Mouse (Mus musculus) cortical plate, adult 2 months (tissue): Measurements from ENCODE around the gene Rxra. TPM values are rescaled to one million over a fixed set of nuclear protein-coding genes. Genes with fewer than 3 reads are reported as not detected.
A peak's percentile ranks its signal among the peaks of the same experiment; 100 is the strongest.

Source experiments
- H3K27ac ChIP-seq: fragments of 200-500 bp; 2 replicates; pipeline ENCODE4 v1.5.1; 2012; ENCODE audit warnings: low read length, control low read depth, inconsistent platforms; ENCODE audit not compliant: insufficient read depth
- H3K4me1 ChIP-seq: fragments of 200-500 bp; 2 replicates; pipeline ENCODE4 v1.6.1; 2011; ENCODE audit warnings: low read length; ENCODE audit not compliant: control insufficient read depth, insufficient read depth
- H3K4me3 ChIP-seq: fragments of 200-500 bp; 2 replicates; pipeline ENCODE4 v1.5.1; 2011; ENCODE audit warnings: mild to moderate bottlenecking, low read length, control low read depth; ENCODE audit not compliant: insufficient read depth
- CTCF ChIP-seq: fragments of 200-500 bp; IDR thresholded peaks from 2 replicates; pipeline ENCODE4 v1.5.1; 2011; ENCODE audit warnings: mild to moderate bottlenecking, control low read depth, low read length; ENCODE audit not compliant: insufficient read depth; ENCODE audit errors: extremely low read depth
- POLR2A ChIP-seq: fragments of 200-500 bp; IDR thresholded peaks from 2 replicates; pipeline ENCODE4 v1.6.1; 2011; ENCODE audit warnings: mild to moderate bottlenecking, low read length, control low read depth; ENCODE audit not compliant: insufficient read depth; ENCODE audit errors: extremely low read depth
- polyA plus RNA-seq: library from polyadenylated mRNA; depleted of rRNA; stranded (reverse); fragments of >200 nt; gene quantifications from 2 replicates; pipeline ENCODE4 v1.2.3, GENCODE M21; 2012

Rxra gene
- polyA plus RNA-seq, 1 experiment: 18.4 TPM

DNA sequence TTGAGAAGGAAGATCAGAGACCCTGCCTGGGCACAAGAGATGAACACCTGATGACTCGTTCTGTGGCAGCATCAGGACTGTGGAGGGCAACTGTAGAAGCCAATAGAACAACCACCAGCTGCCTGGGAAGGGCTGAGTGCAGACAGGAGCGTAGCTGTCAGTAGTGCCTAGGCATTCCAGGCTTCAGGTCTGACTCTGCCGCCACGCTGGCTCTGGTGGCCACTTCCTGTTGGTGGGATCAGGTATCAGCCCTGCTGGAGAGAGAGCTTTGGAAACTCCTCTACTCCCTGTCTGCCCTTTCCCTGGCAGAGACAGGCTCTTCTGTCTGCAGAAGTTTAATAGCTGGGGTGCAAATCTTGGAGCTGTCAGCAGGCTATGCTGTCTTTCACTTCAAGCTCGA is 93.5 kb downstream of the Rxra start:
- Histone ChIP-seq H3K4me3 (no peak overlapping the region), H3K4me1 (no peaks in the 10 kb centered on the region), H3K27ac (no peak overlapping the region)
- TF ChIP-seq POLR2A: no peak
- TF ChIP-seq CTCF: no peak

DNA sequence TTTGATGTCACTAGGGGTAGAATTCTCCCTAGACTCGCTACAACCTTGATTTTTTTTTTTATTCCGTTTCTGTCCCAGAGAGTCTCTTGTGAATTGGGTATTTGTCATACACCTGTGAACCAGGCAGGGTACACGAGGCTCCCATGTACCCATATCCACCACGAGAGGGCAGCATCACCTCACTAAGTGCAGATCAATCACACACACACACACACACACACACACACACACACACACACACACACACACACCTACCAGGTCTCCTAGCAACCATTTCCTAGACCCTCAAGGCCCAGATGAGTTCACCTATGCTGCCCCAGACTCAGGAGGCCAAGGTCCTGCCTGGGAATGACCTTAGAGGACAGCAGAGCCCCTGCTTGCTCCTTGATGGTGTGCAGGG is 94.0 kb downstream of the Rxra start:
- no peak for TF ChIP-seq POLR2A
- peak; percentile 85 for TF ChIP-seq CTCF
- H3K27ac ChIP-seq: no peak overlapping the region
- H3K4me1 ChIP-seq: no peaks in the 10 kb centered on the region
- H3K4me3 ChIP-seq: no peak overlapping the region

DNA sequence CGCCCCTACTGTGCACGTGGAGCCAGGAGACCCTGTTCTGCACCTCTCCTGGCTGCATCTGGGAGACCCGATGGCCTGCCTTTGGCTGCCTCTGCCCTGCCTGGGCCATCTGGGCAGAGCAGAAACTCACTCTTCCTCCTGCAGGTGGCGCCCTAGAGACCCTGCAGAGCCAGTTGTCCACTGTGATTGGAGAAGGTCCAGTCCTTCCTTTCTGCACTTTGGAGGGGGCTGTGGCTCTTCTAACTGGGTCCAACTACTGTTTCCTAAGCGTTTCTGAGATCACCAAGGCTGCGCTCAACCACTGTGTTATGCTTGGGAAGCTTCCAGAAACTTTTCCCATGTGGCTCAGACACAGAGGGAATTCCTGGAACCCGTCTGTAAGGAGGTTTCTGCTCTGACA is 95.7 kb downstream of the Rxra start:
- Histone ChIP-seq H3K4me3 (no peak overlapping the region), H3K27ac (no peak overlapping the region), H3K4me1 (no peaks in the 10 kb centered on the region)
- TF ChIP-seq CTCF (peak; percentile 75), POLR2A (no peak)

DNA sequence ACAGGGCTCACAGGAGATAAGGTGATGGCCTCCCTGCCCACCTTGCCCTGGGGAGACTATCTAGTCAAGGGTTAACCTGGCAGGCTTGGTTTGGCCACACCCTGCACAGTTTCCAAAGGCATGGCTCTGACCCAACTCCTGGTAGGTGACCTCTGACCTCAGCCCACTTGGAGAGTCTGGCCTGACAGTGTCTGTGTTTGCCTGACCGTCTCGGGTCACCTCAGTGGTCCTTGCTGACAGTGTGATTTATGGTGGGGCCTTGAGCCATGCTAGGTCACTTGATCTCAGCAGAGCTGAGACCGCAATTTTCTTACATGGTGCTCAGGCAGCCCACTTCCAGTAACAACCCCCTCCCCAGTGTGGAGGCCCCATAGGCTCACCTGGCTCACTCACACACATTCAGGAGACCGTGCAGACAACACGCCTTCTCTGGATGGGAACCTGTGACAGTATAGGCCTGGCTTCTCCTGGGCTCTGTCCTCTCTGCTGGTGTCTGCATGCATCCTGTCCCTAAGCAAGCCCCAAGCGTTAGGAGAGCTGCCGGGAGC is 96.7 kb downstream of the Rxra start:
- H3K27ac ChIP-seq: no peak overlapping the region
- H3K4me3 ChIP-seq: no peak overlapping the region
- no peaks in the 10 kb centered on the region for H3K4me1 ChIP-seq
- TF ChIP-seq POLR2A (no peak), CTCF (no peak)

DNA sequence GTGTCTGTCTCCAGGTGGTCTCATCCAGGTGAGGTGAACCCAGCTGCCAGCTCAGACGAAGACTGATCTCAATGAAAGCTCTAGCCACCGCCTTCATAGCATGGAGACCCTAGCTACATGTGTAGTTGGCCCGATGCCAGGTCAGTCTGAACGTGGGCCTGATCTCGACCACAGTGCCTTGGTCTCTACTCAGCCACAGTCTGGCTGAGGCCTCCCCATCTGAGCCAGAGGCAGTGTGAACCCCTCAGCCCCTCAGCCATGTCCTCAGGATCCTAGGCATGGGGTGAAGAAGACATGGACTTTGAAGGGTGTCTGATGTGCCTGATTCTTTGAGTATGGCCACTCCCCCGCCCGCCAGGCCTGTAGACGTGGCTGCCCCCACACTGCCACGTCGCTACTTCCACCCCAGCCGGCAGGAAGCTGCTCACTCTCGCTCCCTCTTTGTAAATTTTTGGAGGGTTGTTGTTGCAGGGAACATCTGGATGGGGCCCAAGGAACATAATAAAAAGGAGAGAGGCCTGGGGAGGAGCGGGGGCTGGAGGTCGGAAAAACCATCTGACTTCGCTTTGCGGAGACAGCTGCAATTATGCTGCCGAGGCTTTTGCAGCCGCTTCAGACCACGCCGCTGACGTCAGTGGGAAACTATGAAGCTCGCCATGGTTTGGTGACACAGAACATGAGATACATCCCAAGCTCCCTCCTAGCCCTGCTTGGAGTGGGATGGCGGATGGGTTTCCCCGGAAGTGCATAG is 97.9 kb downstream of the Rxra start:
- Histone ChIP-seq H3K4me3 (no peak overlapping the region), H3K4me1 (no peaks in the 10 kb centered on the region), H3K27ac (no peak overlapping the region)
- TF ChIP-seq CTCF (no peak), POLR2A (no peak)

DNA sequence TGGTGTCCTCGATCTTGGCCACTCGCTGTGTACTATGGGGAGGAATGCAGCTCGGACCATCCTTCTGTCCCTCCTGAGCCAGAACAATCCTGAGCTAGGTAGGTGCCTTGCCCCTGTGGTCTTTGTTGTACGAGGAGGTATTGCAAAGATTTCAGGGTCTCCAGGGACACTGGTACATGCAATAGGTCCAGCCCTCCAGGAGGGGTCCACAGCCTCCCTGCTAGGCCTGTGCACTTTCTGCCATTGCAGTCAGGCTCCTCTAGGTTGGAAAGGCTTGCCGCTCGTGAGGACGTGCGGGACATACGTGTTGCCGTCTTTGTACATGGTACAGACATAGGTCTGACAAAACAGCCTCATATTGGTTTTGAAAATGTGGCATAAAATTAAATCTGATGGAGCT is 98.8 kb downstream of the Rxra start:
- Histone ChIP-seq H3K4me1 (no peaks in the 10 kb centered on the region), H3K27ac (no peak overlapping the region), H3K4me3 (no peak overlapping the region)
- TF ChIP-seq POLR2A: no peak
- no peak for TF ChIP-seq CTCF

DNA sequence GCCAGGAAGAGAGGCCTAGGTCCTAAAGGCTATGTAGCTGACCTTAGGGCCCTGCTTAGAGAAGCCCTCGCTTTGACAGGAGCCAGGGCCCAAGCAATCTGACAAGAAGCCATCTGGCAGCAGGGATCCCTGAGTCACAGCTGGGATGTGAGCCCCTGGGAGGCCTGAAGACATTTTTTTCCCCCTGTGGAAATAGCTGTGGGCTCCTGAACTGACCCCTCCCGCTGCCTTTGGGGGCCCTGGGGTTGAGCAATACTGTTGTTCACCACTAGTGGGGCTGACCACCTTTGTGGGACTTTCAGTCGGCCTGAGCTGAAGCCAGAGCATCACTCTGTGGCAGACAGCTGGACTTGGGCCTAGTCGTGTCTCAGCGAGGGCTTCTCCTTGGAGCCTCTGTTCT is 99.4 kb downstream of the Rxra start:
- TF ChIP-seq CTCF (no peak), POLR2A (no peak)
- H3K4me3 ChIP-seq: no peak overlapping the region
- no peaks in the 10 kb centered on the region for H3K4me1 ChIP-seq
- no peak overlapping the region for H3K27ac ChIP-seq

DNA sequence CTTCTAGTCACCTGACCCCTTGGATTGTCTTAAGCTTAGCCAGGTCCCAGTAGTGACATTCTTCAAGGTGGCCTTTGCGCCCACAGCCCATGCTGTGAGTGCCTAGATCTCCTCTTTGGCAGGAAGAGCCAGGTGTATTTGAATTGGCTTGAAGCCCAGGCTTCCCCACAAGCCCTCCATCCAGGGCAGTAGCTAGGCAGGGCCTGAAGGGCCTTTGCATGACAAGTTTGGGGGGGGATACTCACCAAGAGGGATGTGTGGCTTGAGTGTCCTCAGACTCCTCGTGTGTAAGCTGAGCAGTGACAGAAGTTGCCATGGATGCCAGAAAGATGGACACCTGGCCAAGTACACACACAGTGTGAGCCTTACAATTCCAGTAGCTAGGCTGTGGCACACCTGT is 101.5 kb downstream of the Rxra start:
- no peaks in the 10 kb centered on the region for H3K4me1 ChIP-seq
- TF ChIP-seq CTCF (no peak), POLR2A (no peak)
- no peak overlapping the region for H3K4me3 ChIP-seq
- no peak overlapping the region for H3K27ac ChIP-seq

DNA sequence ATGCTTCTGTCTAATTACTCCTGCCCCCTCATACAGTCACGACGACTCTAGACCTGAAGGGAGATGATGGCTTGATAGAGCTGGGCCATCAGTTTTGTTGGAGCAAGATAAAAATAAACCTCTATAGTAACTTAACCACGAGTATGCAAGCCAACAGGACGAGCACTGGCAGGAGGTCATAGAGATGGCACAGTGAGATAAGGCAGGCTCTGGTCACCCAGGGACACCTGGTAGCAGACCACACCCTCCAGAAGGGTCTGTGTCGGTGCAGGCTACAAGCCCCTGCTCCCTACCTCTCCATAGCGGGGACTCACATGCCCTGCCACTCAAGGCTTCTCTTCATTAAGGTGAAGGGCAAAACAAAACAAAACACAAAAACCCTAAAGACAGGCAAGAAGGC is 102.0 kb downstream of the Rxra start:
- Histone ChIP-seq H3K4me1 (no peaks in the 10 kb centered on the region), H3K27ac (no peak overlapping the region), H3K4me3 (no peak overlapping the region)
- TF ChIP-seq CTCF (no peak), POLR2A (no peak)

DNA sequence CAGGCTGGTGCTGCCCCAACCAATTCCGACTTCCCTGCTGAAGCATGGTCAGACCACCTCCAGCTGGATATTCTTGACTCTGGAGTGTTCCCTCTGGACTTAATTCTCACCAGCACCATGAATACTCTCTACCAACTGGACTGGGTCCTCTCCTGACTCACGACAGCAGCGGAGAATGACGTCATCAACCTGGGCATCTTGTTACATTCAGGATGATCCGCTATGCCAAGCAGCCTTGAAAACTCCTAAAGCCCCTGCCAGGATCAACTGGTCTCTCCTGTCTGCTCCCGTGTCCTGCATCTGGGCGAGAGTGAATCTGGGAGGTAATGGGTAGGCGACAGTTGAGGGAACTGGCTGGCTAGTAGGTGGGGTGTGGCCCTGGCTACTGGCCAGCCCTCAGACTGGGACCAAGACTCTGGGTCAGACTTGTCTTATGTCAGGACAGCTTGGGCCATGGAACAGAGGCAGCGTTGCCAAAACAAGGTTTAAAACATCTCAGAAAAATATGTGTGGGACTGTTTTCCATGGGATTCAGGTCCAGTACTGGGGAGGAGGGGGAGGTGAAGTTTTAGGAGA is 103.1 kb downstream of the Rxra start:
- Histone ChIP-seq H3K4me3 (no peak overlapping the region), H3K27ac (no peak overlapping the region), H3K4me1 (no peaks in the 10 kb centered on the region)
- TF ChIP-seq POLR2A (no peak), CTCF (no peak)

DNA sequence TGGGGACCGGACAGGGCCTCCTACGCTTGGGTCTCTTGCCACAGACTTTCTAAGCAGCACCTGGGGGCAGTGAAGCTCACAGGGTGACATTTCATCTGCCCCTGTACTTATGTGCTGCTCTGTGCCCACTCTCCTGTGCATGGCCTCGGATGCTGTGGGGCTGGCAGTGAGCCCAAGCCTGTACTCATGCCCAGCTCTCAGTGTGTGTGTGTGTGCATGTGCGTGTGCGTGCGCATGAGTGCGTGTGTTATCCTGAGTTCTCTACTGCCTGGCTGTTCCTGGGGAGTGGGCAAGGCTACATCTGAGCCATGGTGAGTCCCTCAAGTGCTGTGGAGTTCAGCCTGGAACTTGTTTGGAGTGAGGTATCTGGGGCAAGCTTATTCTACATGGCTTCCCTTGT is 103.9 kb downstream of the Rxra start:
- TF ChIP-seq POLR2A: no peak
- TF ChIP-seq CTCF: no peak
- Histone ChIP-seq H3K27ac (no peak overlapping the region), H3K4me1 (peaks cover 1% of the 10 kb centered on the region; the same call in 1 of the 2 replicates), H3K4me3 (no peak overlapping the region)
